Mouse (Mus musculus) ES-Bruce4 (cell line): ENCODE results near the gene Ccnjl.

ENCODE experiments used
- CTCF ChIP-seq: IDR thresholded peaks from one replicate; pipeline ENCODE4 v1.8.1; 2011; ENCODE audit warnings: low read depth, low read length
- POLR2A ChIP-seq: IDR thresholded peaks from one replicate; pipeline ENCODE4 v1.8.1; 2011; ENCODE audit warnings: low read length; ENCODE audit not compliant: insufficient read depth

GRCm38 (mm10) chr11:43495037-43495436, 33.5 kb upstream of the Ccnjl start:
- peak; percentile 52 for TF ChIP-seq CTCF
- no peak for TF ChIP-seq POLR2A
